Mouse (Mus musculus) lung, adult 10 weeks (tissue): ENCODE measurements around the gene Trappc2l. TPM values are rescaled to one million over a fixed set of nuclear protein-coding genes. Genes with fewer than 3 reads are reported as not detected.

Experiments used
- polyA plus RNA-seq: library from polyadenylated mRNA; stranded (reverse); fragments of 350-450 nt; fragmentation: Illumina TruSeq; extraction: RNeasy Lipid Tissue Mini Kit (QIAGEN cat#74804); gene quantifications from one replicate; pipeline ENCODE4 v1.2.3, GENCODE M21; 2014; ENCODE audit warnings: low read depth, low replicate concordance; ENCODE audit not compliant: insufficient read depth

Gene Trappc2l
- polyA plus RNA-seq, result 63.9 TPM

DNA sequence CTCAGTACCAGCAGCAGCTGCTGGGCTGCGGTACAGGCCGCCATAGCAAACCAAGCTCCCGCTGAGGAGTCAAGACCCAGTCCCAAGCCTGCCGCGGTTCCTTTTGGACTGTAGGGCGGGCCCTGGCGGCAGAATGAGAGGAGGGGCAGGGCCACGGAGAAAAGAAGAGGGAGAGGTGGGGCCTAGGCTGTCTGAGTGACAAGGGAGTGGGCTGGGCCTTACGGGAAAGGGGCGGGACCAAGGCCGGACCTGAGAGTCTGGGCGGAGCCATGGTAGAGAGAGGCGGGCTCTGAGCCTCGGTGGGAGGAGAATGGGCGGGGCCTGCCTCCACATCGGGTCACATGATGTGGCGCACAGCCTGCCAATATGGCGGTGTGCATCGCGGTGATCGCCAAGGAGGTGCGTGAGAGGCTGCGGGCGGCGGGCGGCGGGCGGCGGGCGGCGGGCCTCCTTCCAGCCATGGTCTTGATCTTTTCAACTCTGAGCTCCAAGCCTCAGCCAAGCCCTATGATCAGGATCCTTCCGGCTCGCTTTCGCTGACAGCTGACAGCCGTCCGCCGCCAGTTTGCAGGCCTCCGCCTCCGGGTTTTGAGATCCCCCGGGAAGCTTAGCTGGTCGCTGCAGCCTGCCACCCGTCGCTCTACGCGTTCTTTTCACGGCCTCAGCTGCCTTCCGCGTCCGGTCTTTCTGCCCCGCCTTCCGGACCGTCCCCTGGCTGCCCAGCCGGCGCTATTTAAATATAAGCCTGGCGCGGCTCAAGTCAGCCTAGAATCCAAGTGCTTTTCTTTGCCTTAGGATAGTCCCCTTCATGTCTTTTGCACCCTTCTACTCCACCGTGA lies at the start of gene Trappc2l, which contains the start of gene Galns:
TSS of gene Trappc2l (plus strand) at position 346 of the 839 bp plus-strand sequence.
TSS of gene Galns (minus strand) at position 169 of the 839 bp plus-strand sequence.

DNA sequence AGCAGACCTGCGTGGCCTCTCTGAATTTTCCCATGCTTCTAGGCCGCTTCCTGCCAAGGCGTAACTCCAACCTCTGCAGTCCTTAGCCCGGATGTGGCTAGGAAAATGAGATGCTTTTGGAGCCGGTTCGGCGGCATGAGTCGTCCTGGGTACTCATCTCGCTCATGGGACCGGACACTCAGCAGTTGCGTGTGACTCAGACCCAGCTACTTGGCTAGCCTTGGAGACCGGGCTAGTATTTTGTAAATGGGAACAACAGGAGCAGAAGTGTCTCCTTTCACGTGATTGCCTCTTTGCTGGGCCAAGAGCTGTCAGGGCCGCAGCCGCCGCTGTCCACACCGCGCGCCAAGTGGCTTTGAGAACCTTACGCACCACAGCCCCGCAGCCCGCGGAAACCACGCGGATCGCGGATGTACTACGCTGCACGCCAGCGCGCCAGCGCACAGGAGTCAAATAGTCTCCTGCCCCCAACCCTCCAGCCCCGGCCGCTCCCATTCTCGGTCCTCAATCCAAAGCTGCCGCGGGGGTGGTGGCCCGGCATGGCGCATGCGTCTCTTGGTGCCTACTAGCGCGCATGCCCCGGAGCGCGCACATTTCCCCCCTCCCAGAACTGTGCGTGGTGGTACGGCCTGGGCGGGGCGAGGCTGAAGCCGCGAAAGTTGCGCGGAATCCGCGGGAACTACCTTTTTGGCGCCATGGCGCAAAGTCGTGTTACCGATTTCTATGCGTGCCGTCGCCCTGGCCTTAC lies 43.9 kb upstream of the Trappc2l start, which contains the start of gene Cdt1:
TSS of gene Cdt1 (plus strand) at position 655 of the 748 bp plus-strand sequence.

DNA sequence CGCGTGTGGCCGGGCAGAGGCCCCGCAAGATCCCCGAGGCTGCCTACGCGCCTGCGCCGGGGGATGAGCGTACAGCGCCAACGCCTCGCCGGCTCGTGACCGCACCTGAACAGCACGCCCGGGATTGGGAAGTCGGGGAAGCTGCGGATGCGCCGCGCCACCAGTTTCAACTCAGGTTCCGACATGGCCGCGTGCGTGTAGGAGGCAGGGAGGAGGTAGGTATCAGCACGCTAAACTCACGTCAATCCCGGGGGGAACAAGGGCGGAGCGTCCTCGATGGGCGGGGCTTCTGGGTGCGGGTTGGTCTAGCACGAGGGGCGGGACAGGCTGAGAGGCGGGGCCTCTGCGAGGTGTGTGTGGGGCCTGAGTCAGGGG lies 34.8 kb upstream of the Trappc2l start, which contains the start of gene Aprt:
TSS of gene Aprt (minus strand) at position 262 of the 375 bp plus-strand sequence.

DNA sequence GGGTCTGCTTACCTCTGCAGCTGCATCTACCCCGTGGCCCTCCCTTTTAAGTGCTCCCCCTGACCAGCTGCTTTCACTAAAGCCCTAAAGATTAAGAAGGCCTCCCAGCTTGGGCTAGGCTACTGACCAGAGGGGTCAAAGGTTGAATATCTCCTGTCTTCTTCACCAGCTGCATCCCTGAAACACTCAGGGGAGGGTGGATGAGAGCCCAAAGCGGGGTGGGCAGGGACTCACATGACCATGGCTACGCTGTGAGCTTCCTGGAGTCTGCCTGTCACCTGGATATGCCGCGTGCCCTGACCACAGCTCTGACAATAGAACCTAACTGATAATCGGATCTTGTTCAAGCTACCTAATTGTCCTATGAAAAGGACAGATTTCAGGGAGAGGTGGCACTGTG lies 11.3 kb downstream of the Trappc2l start, which contains the start of gene Pabpn1l:
TSS of gene Pabpn1l (minus strand) at position 13 of the 400 bp plus-strand sequence.

Other genes with a start within 250 kb of the Trappc2l start
- 12.5 TPM for gene Zc3h18, start 235.0 kb upstream of the Trappc2l start, polyA plus RNA-seq
- gene Il17c, start 189.6 kb upstream of the Trappc2l start, polyA plus RNA-seq, result not detected
- 309 TPM for gene Cyba, start 178.7 kb upstream of the Trappc2l start, polyA plus RNA-seq
- gene Mvd, start 168.2 kb upstream of the Trappc2l start, polyA plus RNA-seq, result 15.7 TPM
- 0.38 TPM for gene Snai3, start 150.9 kb upstream of the Trappc2l start, polyA plus RNA-seq
- 25.3 TPM for gene Rnf166, start 135.6 kb upstream of the Trappc2l start, polyA plus RNA-seq
- gene Ctu2, start 135.5 kb upstream of the Trappc2l start, polyA plus RNA-seq, result 12.7 TPM
- 35.9 TPM for gene Piezo1, start 60.3 kb upstream of the Trappc2l start, polyA plus RNA-seq
- gene Cdt1, start 43.6 kb upstream of the Trappc2l start, polyA plus RNA-seq, result 5.7 TPM
- 101 TPM for gene Aprt, start 34.7 kb upstream of the Trappc2l start, polyA plus RNA-seq
- 6.9 TPM for gene Galns, start 177 bp upstream of the Trappc2l start, polyA plus RNA-seq
- gene Pabpn1l, start 11.1 kb downstream of the Trappc2l start, polyA plus RNA-seq, result 0.21 TPM
- 11.2 TPM for gene Cbfa2t3, start 87.5 kb downstream of the Trappc2l start, polyA plus RNA-seq
- 9.4 TPM for gene Acsf3, start 163.8 kb downstream of the Trappc2l start, polyA plus RNA-seq
- gene Cdh15, start 236.3 kb downstream of the Trappc2l start, polyA plus RNA-seq, result not detected